Mouse (Mus musculus): Measurements from ENCODE around the gene Prkar1b.

Gene Prkar1b

DNA sequence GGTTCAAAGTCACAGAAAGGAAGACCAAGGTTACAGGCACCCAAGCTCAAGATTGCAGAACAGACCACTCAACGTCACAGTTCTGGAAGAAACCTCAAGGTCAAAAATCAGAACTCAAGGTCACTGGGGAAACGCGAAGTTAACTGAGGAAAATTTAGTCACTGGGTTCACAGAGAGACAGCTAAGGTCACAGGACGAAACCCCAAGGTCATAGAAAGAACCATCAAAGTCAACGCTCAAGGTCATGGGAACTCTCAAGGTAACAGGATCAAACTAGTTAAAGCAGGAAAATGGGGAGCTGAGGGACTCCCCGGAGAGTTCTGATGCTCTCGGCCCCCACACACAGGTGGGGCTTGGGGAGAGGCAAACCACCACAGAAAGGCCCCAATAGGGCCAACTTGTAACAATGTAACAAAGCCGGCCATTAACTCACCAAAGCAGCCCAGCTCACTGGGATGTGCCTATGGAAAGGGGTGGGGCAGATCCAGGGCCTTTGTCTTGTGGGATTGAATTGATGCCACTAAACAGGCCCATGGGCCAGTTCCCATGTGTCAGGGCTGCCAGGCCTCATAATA, 174.8 kb downstream of the Prkar1b start:
- peak; percentile 77 for DNase-seq (ENCODE audit: low read depth, low spot score)

DNA sequence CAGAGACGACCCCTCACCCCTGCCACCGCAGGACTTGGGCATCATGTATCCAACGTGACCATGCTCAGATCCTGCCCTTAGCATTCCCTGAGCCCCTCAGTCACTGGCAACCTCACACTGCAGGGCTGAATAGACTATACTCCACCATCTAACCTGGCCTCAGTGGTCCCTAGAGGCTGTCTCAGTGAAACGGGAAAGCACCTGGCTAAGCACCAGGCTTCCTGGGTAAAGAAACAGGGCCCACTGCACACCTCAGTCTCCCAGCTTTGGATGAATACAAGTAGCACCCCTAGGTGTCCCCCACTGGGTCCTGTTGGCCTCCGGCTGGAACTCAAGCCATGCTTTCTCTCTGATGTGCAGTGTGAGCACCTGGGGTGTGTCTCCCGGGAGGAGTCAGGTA, 176.3 kb downstream of the Prkar1b start:
- DNase-seq (ENCODE audit: low read depth, low spot score) = no peak

DNA sequence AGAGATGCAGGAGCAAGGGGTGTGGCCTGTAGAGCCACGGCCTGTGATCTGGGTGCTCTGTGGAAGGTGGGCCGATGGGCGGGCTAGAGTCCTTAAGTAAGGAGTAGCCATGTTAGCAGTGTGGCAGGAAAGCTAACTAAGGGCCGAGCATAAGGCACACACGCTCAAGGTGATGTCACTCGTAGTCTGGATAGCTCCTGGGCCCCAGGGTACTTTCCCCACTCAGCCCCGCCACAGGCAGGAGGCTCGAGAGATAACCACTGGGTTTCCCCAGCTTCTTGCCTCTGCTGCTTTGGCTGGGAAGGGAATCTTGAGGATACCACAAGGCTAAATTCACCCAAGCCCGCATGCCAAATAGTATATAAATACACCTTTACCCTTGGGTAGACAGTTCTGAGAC, 178.4 kb downstream of the Prkar1b start:
- DNase-seq (ENCODE audit: low read depth, low spot score) = no peak

DNA sequence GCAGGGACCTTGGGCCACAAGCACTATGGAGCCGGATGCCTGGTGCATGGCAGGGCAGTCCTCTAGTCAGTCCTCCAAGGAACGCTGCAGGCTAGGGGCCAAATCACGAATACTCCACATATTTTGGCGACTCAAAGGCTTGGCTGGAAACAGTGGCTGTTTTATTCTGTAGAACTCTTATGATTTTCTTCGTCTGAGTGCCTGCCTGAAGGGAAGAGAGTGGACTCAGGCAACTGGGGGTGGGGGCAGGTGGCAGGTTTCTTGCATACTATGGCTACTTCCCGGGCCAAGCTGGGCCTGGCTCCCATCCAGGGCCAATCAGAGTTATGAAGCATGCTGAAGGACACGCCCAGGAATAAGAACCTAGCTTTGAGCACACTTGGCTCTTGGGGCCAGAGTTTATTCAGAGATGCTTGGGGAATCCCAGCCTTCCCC, 179.7 kb downstream of the Prkar1b start:
- no peak for DNase-seq (ENCODE audit: low read depth, low spot score)

Measured in R1 (cell line).